ENCODE assay signal across 30 mouse cellular contexts in the genomic region with DNA sequence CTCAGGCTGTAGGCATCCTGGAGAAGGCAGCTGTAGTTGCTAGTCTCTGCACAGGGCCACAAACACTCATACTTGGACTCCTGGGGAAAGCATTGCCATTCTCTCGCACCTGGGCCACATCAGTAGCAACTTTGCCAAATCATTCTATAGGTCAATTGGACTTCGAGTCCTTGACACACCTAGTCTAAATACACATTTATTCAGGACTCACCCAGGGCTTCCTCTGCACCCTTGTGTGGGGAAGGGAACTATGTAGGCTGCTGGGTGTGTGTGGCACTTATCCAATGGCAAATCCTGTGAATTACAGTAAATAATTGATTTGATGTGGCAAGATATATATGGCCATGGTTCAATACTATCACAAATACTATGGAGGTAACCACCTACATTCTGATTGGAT. TPM values are rescaled to one million over a fixed set of nuclear protein-coding genes. Genes with fewer than 3 reads are reported as not detected.
"Had no signal": no experiment of that assay in that cellular context is flagged by ENCODE, and none has a peak within 500 bp of the region (broad histone marks: within the 10 kb centered on the region; RNA-seq: fewer than 3 reads in every experiment).

No protein-coding gene starts in this region.

- H3K4me3 ChIP-seq: left cerebral cortex, adult 2 months; limb, embryonic 10.5 days; limb, embryonic 12.5 days; limb, embryonic 13.5 days; limb, embryonic 15.5 days; liver, embryonic 12.5 days; liver, embryonic 13.5 days; liver, embryonic 15.5 days; lung, embryonic 15.5 days; midbrain, embryonic 10.5 days; midbrain, embryonic 12.5 days; midbrain, embryonic 13.5 days; myocyte; neural tube, embryonic 12.5 days had no signal

- DNase-seq: liver; liver, embryonic 13.5 days; liver, postnatal 0 days; lung, adult 18-20 months; lung, adult 2 months; lung, embryonic 14.5 days; lung, postnatal 10 days; lung, postnatal 14 days; lung, postnatal 36 days; lung, postnatal 4 days; midbrain, embryonic 14.5 days had no signal

- H3K9me3 ChIP-seq: limb, embryonic 10.5 days; limb, embryonic 12.5 days; limb, embryonic 13.5 days; limb, embryonic 15.5 days; liver, embryonic 12.5 days; liver, embryonic 13.5 days; liver, embryonic 15.5 days; lung, embryonic 15.5 days; midbrain, embryonic 10.5 days; midbrain, embryonic 12.5 days; midbrain, embryonic 13.5 days; neural tube, embryonic 12.5 days had no signal

- H3K36me3 ChIP-seq: limb, embryonic 10.5 days; limb, embryonic 12.5 days; limb, embryonic 13.5 days; limb, embryonic 15.5 days; liver, embryonic 12.5 days; liver, embryonic 13.5 days; liver, embryonic 15.5 days; lung, embryonic 15.5 days; midbrain, embryonic 10.5 days; midbrain, embryonic 12.5 days; midbrain, embryonic 13.5 days; neural tube, embryonic 12.5 days had no signal

- H3K27me3 ChIP-seq: limb, embryonic 12.5 days; limb, embryonic 15.5 days; liver, embryonic 12.5 days; liver, embryonic 13.5 days; liver, embryonic 15.5 days; lung, embryonic 15.5 days; midbrain, embryonic 12.5 days; midbrain, embryonic 13.5 days; neural tube, embryonic 12.5 days had no signal

- H3K4me2 ChIP-seq: limb, embryonic 12.5 days; limb, embryonic 13.5 days; limb, embryonic 15.5 days; liver, embryonic 11.5 days; liver, embryonic 12.5 days; liver, embryonic 13.5 days; liver, embryonic 15.5 days; lung, embryonic 14.5 days; lung, embryonic 15.5 days; midbrain, embryonic 12.5 days; midbrain, embryonic 13.5 days; neural tube, embryonic 12.5 days had no signal

- H3K27ac ChIP-seq: left cerebral cortex, adult 2 months; limb, embryonic 10.5 days; limb, embryonic 12.5 days; limb, embryonic 13.5 days; limb, embryonic 15.5 days; liver, embryonic 12.5 days; liver, embryonic 13.5 days; liver, embryonic 14.5 days; liver, embryonic 15.5 days; lung, embryonic 15.5 days; macrophage; midbrain, embryonic 10.5 days; midbrain, embryonic 12.5 days; midbrain, embryonic 13.5 days; neural tube, embryonic 12.5 days had no signal

- H3K9ac ChIP-seq: limb, embryonic 12.5 days; limb, embryonic 13.5 days; limb, embryonic 15.5 days; liver, embryonic 12.5 days; liver, embryonic 13.5 days; liver, embryonic 14.5 days; liver, embryonic 15.5 days; liver, postnatal 0 days; lung, embryonic 14.5 days; lung, embryonic 15.5 days; midbrain, embryonic 12.5 days; midbrain, embryonic 13.5 days; neural tube, embryonic 12.5 days had no signal

- ATAC-seq: liver, embryonic 12.5 days; liver, postnatal 0 days; lung, postnatal 0 days; midbrain, embryonic 13.5 days; midbrain, embryonic 16.5 days had no signal

- H3K4me1 ChIP-seq: liver, embryonic 12.5 days; liver, embryonic 13.5 days; liver, embryonic 15.5 days; lung, embryonic 15.5 days; midbrain, embryonic 10.5 days; midbrain, embryonic 12.5 days; midbrain, embryonic 13.5 days; neural tube, embryonic 12.5 days had no signal

RNA-seq across cellular contexts. Expression of gene Stc2, which starts 14.1 kb away (rescaled TPM):
- total RNA-seq: monocyte, adult 5-6 weeks had no signal
- polyA plus RNA-seq: macrophage had no signal
